Mouse (Mus musculus) CH12.LX (cell line): ENCODE measurements around the gene Wdr86. TPM values are rescaled to one million over a fixed set of nuclear protein-coding genes. Genes with fewer than 3 reads are reported as not detected.

ENCODE experiments used
- DNase-seq: peaks from one replicate; pipeline ENCODE4 v3.0.0-alpha.2; 2013; ENCODE audit errors: extremely low read depth
- H3K27ac ChIP-seq: 2 replicates; pipeline ENCODE4 v1.5.1; 2012; ENCODE audit warnings: low read depth, mild to moderate bottlenecking, control low read depth, moderate library complexity; ENCODE audit not compliant: insufficient read depth
- H3K27me3 ChIP-seq: replicated peaks from 2 replicates; pipeline ENCODE3; 2012; ENCODE audit warnings: inconsistent platforms
- H3K36me3 ChIP-seq, 2 experiments: replicated peaks in 1 of 2; 2 replicates each; pipeline versions ENCODE3 to v1.6.1; 2012; ENCODE audit warnings: inconsistent platforms in 1 of 2, low read length in 1 of 2, mild to moderate bottlenecking in 1 of 2, mixed read lengths in 1 of 2, moderate library complexity in 1 of 2; ENCODE audit not compliant: control insufficient read depth in 1 of 2, insufficient read depth in 1 of 2
- H3K4me1 ChIP-seq, 2 experiments: 2 replicates each; pipeline ENCODE4 v1.6.1; 2012; ENCODE audit warnings: inconsistent platforms in 1 of 2, moderate library complexity in 1 of 2; ENCODE audit not compliant: insufficient read depth in 2 of 2, control insufficient read depth in 1 of 2
- H3K4me2 ChIP-seq: 2 replicates; pipeline ENCODE4 v1.6.1; 2012; ENCODE audit warnings: low read depth, mild to moderate bottlenecking, control low read depth; ENCODE audit not compliant: poor library complexity, insufficient read depth, severe bottlenecking
- H3K4me3 ChIP-seq, 3 experiments: fragments of 150-350 bp in 1 of 3; sonication (generic) in 1 of 3; replicated peaks in 1 of 3; 2 replicates each; pipeline versions ENCODE3 to v1.5.1; 2011 to 2012; ENCODE audit warnings: low read depth in 2 of 3, low read length in 2 of 3, mild to moderate bottlenecking in 2 of 3, moderate library complexity in 2 of 3, control low read depth in 1 of 3, improper control_type of control experiment in 1 of 3, inconsistent platforms in 1 of 3, mixed read lengths in 1 of 3; ENCODE audit not compliant: poor library complexity in 1 of 3
- H3K79me2 ChIP-seq: replicated peaks from 2 replicates; pipeline ENCODE4 v1.6.1; 2012; ENCODE audit warnings: mild to moderate bottlenecking, moderate library complexity; ENCODE audit not compliant: control insufficient read depth, poor library complexity, insufficient read depth, severe bottlenecking; ENCODE audit errors: extremely low read depth
- H3K9ac ChIP-seq: 2 replicates; pipeline ENCODE4 v1.6.1; 2012; ENCODE audit warnings: low read depth, mild to moderate bottlenecking, control low read depth, moderate library complexity; ENCODE audit not compliant: insufficient read depth
- H3K9me3 ChIP-seq: replicated peaks from 2 replicates; pipeline ENCODE3; 2012; ENCODE audit warnings: low read length, inconsistent platforms, mixed read lengths
- CHD1 ChIP-seq: IDR thresholded peaks from 2 replicates; pipeline ENCODE4 v1.6.1; 2012; ENCODE audit warnings: low read depth, low read length, improper control_type of control experiment, inconsistent platforms
- CHD2 ChIP-seq: IDR thresholded peaks from 2 replicates; pipeline ENCODE4 v1.6.1; 2011; ENCODE audit warnings: low read length, improper control_type of control experiment
- E2F4 ChIP-seq: IDR thresholded peaks from 2 replicates; pipeline ENCODE4 v1.6.1; 2011; ENCODE audit warnings: low read depth, low read length, improper control_type of control experiment; ENCODE audit not compliant: insufficient replicate concordance
- ELF1 ChIP-seq: IDR thresholded peaks from 2 replicates; pipeline ENCODE4 v1.6.1; 2014; ENCODE audit warnings: low read depth, mild to moderate bottlenecking, inconsistent platforms, low read length, improper control_type of control experiment
- EP300 ChIP-seq: IDR thresholded peaks from 2 replicates; pipeline ENCODE4 v1.6.1; 2011; ENCODE audit warnings: low read length, improper control_type of control experiment
- IRF4 ChIP-seq: IDR thresholded peaks from 2 replicates; pipeline ENCODE4 v1.6.1; 2014; ENCODE audit warnings: low read depth, mild to moderate bottlenecking, inconsistent platforms, low read length, improper control_type of control experiment
- JUN ChIP-seq: IDR thresholded peaks from 2 replicates; pipeline ENCODE4 v1.6.1; 2011; ENCODE audit warnings: low read depth, mild to moderate bottlenecking, low read length, improper control_type of control experiment, moderate library complexity; ENCODE audit not compliant: insufficient read depth
- JUND ChIP-seq: conservative IDR thresholded peaks from 2 replicates; pipeline ENCODE4 v1.6.1; 2011; ENCODE audit warnings: low read depth, low read length, improper control_type of control experiment
- MAFK ChIP-seq: IDR thresholded peaks from 2 replicates; pipeline ENCODE4 v1.6.1; 2011; ENCODE audit warnings: low read length, improper control_type of control experiment; ENCODE audit not compliant: insufficient replicate concordance
- MAX ChIP-seq: IDR thresholded peaks from 2 replicates; pipeline ENCODE4 v1.6.1; 2011; ENCODE audit warnings: low read length, improper control_type of control experiment
- MXI1 ChIP-seq: IDR thresholded peaks from 2 replicates; pipeline ENCODE4 v1.6.1; 2011; ENCODE audit warnings: mild to moderate bottlenecking, low read depth, low read length, improper control_type of control experiment
- MYC ChIP-seq: IDR thresholded peaks from 2 replicates; pipeline ENCODE4 v1.6.1; 2011; ENCODE audit warnings: low read depth, mild to moderate bottlenecking, improper control_type of control experiment, low read length
- PAX5 ChIP-seq: IDR thresholded peaks from 2 replicates; pipeline ENCODE4 v1.6.1; 2012; ENCODE audit warnings: low read length, inconsistent platforms, mixed read lengths
- POLR2AphosphoS2 ChIP-seq: IDR thresholded peaks from 2 replicates; pipeline ENCODE4 v1.6.1; 2011; ENCODE audit warnings: low read depth, low read length, improper control_type of control experiment
- RAD21 ChIP-seq: IDR thresholded peaks from 2 replicates; pipeline ENCODE4 v1.6.1; 2011; ENCODE audit warnings: low read depth, mild to moderate bottlenecking, low read length, improper control_type of control experiment, moderate library complexity
- RCOR1 ChIP-seq: conservative IDR thresholded peaks from 2 replicates; pipeline ENCODE4 v1.6.1; 2012; ENCODE audit warnings: low read depth, mild to moderate bottlenecking, inconsistent platforms, low read length, improper control_type of control experiment
- TCF12 ChIP-seq: IDR thresholded peaks from 2 replicates; pipeline ENCODE4 v1.6.1; 2014; ENCODE audit warnings: low read depth, mild to moderate bottlenecking, inconsistent platforms, low read length, improper control_type of control experiment
- USF2 ChIP-seq: conservative IDR thresholded peaks from 2 replicates; pipeline ENCODE4 v1.6.1; 2011; ENCODE audit warnings: low read depth, low read length, improper control_type of control experiment
- ZMIZ1 ChIP-seq: IDR thresholded peaks from 2 replicates; pipeline ENCODE4 v1.6.1; 2012; ENCODE audit warnings: low read depth, mild to moderate bottlenecking, inconsistent platforms, low read length, improper control_type of control experiment
- ZNF384 ChIP-seq: IDR thresholded peaks from 2 replicates; pipeline ENCODE4 v1.6.1; 2012; ENCODE audit warnings: low read depth, low read length, improper control_type of control experiment, inconsistent platforms
- dilution Hi-C: fragments of 300-500 bp; cut with MboI; formaldehyde crosslinking; loops from 2 replicates; pipeline ENCODE4 v1.14.3; 2020; ENCODE audit warnings: low sequenced_read_pairs; ENCODE audit not compliant: extremely low pct_unique_long_range_greater_than_20kb, extremely low pct_ligation_motif_present
- in situ Hi-C: fragments of 300-500 bp; cut with MboI; formaldehyde crosslinking; loops from 3 replicates; pipeline ENCODE4 v1.14.3; 2019; ENCODE audit warnings: low sequenced_read_pairs, low pct_ligation_motif_present, low pct_unique_long_range_greater_than_20kb, mixed read lengths
- polyA plus RNA-seq: library from polyadenylated mRNA; unstranded; fragments of >175 nt; gene quantifications from 2 replicates; pipeline ENCODE4 v1.2.1, GENCODE M21; 2012; ENCODE audit warnings: low read depth; ENCODE audit not compliant: insufficient read length
- total RNA-seq, 2 experiments: library from RNA; depleted of rRNA; stranded (reverse); fragments of 300-350 nt in 1 of 2; fragments of >200 nt in 1 of 2; gene quantifications; 2 replicates each; pipeline ENCODE4 v1.2.3; 2012 to 2014

Gene Wdr86
- total and polyA plus RNA-seq, 3 experiments = 0.08 to 0.16 TPM; not detected in 1

DNA sequence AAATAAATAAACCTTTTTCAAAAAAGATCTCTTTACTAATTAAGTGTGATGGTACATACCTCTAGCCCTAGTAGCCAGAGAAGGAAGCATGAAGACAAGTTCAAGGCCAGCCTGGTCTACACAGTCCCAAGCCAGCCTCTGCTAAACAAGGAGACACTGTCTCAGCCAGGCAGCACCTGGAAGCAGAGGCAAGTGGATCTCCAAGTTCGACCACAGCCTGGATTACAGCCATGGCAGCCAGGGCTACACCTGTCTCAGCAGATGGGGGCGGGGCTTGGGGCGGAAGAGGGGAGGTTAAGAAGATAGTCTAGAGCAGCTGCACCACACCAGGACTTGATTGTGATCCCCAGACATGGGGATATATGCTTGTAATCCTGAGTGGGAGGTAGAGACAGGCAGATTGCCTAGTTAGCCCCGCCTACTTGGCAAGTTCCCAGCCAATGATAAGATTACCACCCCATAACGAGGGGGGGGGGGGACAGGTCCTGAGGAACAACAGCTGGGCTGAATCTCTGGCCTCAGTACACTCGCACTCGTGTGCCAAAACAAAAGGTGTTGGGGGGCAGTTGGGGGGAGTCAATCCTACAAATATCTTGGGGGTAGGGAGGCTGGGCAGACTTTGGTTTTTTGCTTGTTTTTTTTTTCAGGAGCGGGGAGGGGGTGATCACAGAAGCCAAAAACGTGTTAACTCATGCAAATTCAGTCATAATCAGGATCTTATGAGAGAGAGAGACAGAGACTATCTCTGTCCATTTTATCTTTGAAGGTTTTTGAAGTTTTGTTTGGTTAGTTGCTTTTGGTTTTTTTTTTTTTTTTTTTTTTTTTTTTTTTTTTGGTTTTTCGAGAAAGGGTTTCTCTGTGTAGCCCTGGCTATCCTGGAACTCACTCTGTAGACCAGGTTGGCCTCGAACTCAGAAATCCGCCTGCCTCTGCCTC, 3.4 kb downstream of the Wdr86 start:
- H3K4me1 ChIP-seq = no peaks in the 10 kb centered on the region

DNA sequence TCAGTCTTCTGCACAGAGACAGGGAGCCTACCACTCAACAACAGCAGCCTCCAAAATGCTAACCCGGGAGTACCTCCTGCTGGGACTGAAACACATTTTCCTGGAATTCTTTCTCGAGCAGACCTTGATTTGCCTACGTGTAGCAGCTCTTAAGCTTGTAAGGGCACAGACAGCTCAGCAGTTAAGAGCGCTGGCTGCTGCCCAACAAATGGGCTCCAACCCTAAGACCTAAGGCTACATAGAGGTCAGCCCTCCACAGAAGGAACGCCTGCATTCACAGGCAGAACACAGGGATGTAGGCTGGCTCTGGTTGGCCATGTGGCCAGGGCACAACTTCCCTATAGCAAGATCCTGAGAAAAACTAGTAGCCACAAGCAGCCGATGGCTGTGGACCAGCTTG, 4.6 kb downstream of the Wdr86 start:
- no peaks in the 10 kb centered on the region for H3K9me3 ChIP-seq
- no peaks in the 10 kb centered on the region for H3K36me3 ChIP-seq
- no peak overlapping the region for H3K9ac ChIP-seq
- H3K4me1 ChIP-seq = no peaks in the 10 kb centered on the region
- H3K27me3 ChIP-seq = no peaks in the 10 kb centered on the region
- H3K4me2 ChIP-seq = no peak overlapping the region
- no peak for TF ChIP-seq POLR2AphosphoS2
- no peak for DNase-seq
- dilution Hi-C loops = no loop called here
- in situ Hi-C loops = no loop called here
- no peaks in the 10 kb centered on the region for H3K79me2 ChIP-seq
- H3K27ac ChIP-seq = no peak overlapping the region
- no peak overlapping the region for H3K4me3 ChIP-seq

More for the DNA sequence above, 3.4 kb downstream of the Wdr86 start:
- H3K9me3 ChIP-seq = no peaks in the 10 kb centered on the region
- dilution Hi-C loops (no loop called here), in situ Hi-C loops (no loop called here)
- no peaks in the 10 kb centered on the region for H3K79me2 ChIP-seq
- TF ChIP-seq ZNF384 (peak; percentile 46; the same call in 1 of the 2 replicates), CHD1 (no peak)
- no peaks in the 10 kb centered on the region for H3K36me3 ChIP-seq
- DNase-seq = no peak
- no peak overlapping the region for H3K27ac ChIP-seq
- no peak overlapping the region for H3K9ac ChIP-seq
- no peaks in the 10 kb centered on the region for H3K27me3 ChIP-seq
- no peak overlapping the region for H3K4me3 ChIP-seq
- no peak overlapping the region for H3K4me2 ChIP-seq

DNA sequence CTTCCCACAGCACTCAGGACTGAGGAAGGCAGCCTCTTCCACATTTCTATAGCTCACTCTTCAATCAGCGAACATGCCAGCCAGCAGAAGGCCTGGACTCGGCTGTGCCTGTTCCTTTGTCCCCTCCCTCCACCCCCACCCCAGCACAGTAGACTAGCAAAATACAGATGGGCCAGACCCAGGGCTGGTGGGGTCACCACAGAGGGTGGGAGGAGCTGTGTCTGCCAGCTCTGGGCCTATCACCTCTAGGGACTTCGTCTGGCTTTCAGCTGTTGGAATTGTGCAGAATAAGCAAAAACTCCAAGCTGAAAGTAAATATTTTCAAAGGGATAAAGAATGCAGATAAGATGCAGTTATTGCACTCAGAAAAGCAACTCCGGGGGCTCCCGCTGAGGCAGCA, 5.7 kb downstream of the Wdr86 start:
- Histone ChIP-seq H3K27ac (no peak overlapping the region), H3K9me3 (no peaks in the 10 kb centered on the region), H3K27me3 (no peaks in the 10 kb centered on the region), H3K4me2 (no peak overlapping the region), H3K4me1 (peaks cover 0 to 3% of the 10 kb centered on the region in 2 experiments; a peak in 2 of 4 replicates), H3K4me3 (no peak overlapping the region), H3K36me3 (no peaks in the 10 kb centered on the region), H3K9ac (no peak overlapping the region), H3K79me2 (no peaks in the 10 kb centered on the region)
- no peak for TF ChIP-seq CHD2
- no peak for TF ChIP-seq RCOR1
- no peak for TF ChIP-seq JUN
- no peak for TF ChIP-seq USF2
- no peak for TF ChIP-seq EP300
- TF ChIP-seq ELF1 = no peak
- TF ChIP-seq TCF12 = no peak
- TF ChIP-seq MYC = no peak
- no peak for TF ChIP-seq MAX
- TF ChIP-seq MXI1 = no peak
- no peak for TF ChIP-seq E2F4
- no peak for TF ChIP-seq ZMIZ1
- TF ChIP-seq PAX5 = no peak
- TF ChIP-seq IRF4 = no peak
- TF ChIP-seq JUND = no peak
- TF ChIP-seq RAD21 = no peak
- no peak for TF ChIP-seq MAFK
- DNase-seq = no peak
- in situ Hi-C loops = no loop called here
- dilution Hi-C loops = no loop called here
